Mouse (Mus musculus) T-helper 2 cell (primary cell): ENCODE results near the gene Myef2.
"Not testable (repeated sequence)": the region's sequence is repeated elsewhere in the genome, so short reads cannot be mapped to it uniquely, and the experiment has no call there.

Experiments used
- in situ Hi-C: fragments of 300-600 bp; cut with MboI, MseI; formaldehyde crosslinking; loops from one replicate; pipeline ENCODE4 v1.15.1; 2025; ENCODE audit warnings: high pct_unique_total_duplicates

Myef2 gene

DNA sequence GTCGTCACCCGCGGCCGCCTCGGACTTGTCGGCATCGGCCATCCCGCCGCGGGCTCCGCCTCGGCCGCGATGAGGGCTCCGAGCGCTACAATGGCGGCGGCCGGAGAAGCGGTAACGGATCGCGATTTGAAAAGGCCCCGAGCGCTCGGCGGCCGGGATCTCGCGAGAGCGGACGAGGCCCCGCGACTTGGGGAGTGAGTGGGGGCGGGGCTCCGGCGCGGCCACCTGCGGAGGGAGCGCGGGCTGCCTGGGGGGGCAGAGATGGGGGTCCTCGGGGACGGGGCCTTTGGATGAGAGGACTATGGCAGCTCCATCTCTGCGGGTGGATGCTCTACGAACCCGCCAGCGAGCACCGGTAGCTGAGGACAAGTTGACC lies at the start of gene Myef2:
Gene Myef2, minus strand, starts transcription at position 185 of the 376 bp plus-strand sequence.
- in situ Hi-C loops, result no loop called here

GRCm38 (mm10) chr2:125162012-125162470 lies 38.6 kb upstream of the Myef2 start:
- in situ Hi-C loops, result no loop called here

DNA sequence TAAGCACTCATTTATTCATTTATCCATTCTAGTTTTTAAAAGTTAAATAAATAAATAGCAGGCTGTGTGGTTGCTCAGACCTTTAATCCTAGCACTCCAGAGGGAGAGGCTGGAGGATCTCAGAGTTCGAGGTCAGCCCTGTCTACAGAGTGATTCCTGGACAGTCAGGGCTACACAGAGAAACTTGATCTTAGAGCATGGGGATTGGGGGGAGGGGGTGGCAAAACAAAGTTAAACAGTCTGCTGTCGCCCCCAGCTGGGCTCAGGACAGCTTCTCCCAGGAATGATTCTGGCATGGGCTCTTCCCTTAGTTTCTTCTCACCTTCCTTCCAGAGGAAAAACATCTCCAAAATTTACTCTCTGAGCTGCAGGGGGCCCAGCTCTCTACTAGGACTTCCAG lies 32.0 kb upstream of the Myef2 start:
- in situ Hi-C loops, result no loop called here

- in situ Hi-C loops, result no loop called here
Measured at GRCm38 (mm10) chr2:125154294-125154693, 30.8 kb upstream of the Myef2 start.

DNA sequence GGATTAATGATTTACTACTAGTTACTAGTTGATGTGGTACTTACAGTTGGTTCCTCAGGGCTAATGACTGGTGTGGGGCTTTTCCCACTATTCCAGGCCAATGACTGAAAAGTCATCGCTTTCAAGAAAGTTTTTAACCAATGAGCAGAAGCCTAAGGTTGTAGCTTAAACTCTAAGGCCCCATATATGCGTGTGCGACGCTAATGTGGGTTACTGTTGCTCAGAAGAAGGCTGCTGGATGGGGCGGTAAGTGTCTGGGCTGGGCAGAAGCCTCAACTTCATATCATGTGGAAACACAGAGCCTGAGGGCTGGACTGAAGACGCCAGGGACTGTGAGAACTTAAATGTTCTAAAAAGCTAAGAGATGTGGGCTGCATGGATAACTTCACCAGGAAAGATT lies 28.9 kb upstream of the Myef2 start, which contains the start of gene Slc12a1:
Gene Slc12a1, plus strand, starts transcription at position 118 of the 400 bp plus-strand sequence.
- in situ Hi-C loops, result no loop called here

GRCm38 (mm10) chr2:125142336-125142735 lies 18.9 kb upstream of the Myef2 start:
- in situ Hi-C loops, result no loop called here

GRCm38 (mm10) chr2:125136846-125137245 lies 13.4 kb upstream of the Myef2 start:
- in situ Hi-C loops, result no loop called here

- in situ Hi-C loops, result no loop called here
Measured at GRCm38 (mm10) chr2:125135903-125136811, 12.7 kb upstream of the Myef2 start, which contains the start of gene Ctxn2. Gene Ctxn2, plus strand, starts transcription at chr2:125136692.

DNA sequence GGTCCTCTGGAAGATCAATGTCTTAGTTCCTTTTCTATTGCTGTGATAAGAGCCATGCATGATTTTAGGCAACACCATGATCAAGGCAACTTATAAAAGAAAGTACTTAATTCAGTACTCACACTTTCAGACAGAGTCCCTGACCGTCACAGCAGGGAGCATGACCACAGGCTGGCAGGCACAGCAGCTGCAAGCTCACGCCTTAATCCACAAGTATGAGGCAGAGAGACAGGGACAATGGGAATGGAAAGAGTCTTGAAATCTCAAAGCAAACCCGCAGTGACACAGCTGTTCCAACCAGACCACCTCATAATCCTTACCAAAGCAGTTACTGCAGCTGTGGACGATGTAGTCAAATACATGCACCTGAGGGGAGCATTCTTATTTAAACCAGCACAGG lies 10.7 kb upstream of the Myef2 start:
- in situ Hi-C loops, result no loop called here

- in situ Hi-C loops, result no loop called here
Measured at GRCm38 (mm10) chr2:125126792-125127191, 3.3 kb upstream of the Myef2 start.

- in situ Hi-C loops, result no loop called here
Measured at GRCm38 (mm10) chr2:125125824-125126223, 2.4 kb upstream of the Myef2 start.

DNA sequence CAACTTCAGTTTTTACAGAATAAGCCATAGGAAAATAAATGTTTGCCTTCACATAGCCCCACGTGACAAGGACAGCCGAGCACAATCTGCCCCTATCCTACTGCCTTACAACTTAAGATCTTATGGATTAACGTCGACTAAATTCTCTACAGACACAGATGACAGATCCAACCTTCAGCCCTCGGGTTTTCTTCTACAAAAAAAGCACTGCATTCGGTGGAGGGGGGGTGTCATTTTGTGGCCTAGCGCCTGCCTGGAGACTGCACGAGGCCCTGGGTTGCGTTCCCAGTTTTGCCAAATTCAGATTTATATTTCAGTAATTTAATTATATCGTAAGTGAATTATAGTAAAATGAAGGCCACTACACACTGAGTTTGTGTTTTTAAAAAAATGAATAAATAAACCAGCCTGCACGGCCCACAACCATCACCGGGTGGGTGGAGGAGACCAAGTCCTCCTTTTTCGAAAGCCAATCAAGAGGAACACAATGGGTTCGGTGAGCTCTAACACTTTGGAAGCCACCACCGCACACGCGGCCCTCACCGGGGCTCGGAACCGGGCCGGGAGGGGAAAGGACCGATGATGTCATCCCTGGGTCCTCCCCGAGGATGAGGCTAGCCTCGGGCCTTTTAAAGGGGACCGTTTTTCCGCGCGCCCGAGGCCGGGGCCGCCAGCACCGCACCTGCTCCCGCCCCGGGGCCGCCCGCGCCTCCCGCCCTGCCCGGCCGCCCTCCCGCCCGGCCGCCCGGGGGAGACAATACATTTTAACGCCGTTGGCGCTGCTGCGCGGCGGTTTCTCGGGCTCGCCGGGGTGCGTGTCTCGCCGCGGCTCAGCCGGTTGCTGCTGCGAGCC lies 611 bp downstream of the Myef2 start:
- in situ Hi-C loops, result no loop called here

GRCm38 (mm10) chr2:125122288-125122623 lies 1.2 kb downstream of the Myef2 start:
- in situ Hi-C loops, result no loop called here

DNA sequence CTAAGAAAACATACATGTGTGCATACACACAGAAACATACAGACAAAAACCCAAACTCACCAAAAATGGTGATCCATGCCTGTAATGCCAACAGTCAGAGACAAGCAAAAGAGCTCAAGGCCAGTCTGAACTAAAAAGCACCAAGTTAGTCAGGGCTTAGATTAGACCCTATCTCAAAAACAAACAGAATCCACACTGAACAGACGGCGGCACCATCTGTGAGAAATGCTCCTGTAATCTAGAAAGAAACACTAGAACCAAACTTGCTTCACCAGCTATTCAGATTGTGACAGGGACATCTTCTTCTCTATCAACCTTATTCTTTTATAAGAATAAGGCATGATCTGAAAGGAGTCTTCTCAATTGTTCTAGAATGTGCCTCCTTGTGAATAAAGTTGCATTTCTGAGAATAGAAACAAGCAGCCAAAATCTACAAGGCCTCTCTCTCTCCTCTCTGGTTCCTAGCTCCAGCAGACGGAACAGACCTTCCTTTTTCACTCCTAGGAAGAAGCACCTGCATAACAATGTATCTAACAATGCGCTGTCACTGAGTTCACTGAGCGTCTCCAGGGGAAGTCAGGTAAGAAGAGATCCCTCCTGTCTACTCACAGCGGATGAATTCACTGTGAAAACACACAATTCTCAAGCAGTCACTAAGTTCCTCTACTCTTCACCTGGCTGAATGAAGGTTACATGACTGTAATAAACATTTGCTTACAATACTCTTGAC lies 3.9 kb downstream of the Myef2 start:
- in situ Hi-C loops, result no loop called here

- in situ Hi-C loops, result not testable (repeated sequence)
Measured at GRCm38 (mm10) chr2:125106536-125106935, 16.9 kb downstream of the Myef2 start.

- in situ Hi-C loops, result not testable (repeated sequence)
Measured at GRCm38 (mm10) chr2:125104491-125104890, 19.0 kb downstream of the Myef2 start.

DNA sequence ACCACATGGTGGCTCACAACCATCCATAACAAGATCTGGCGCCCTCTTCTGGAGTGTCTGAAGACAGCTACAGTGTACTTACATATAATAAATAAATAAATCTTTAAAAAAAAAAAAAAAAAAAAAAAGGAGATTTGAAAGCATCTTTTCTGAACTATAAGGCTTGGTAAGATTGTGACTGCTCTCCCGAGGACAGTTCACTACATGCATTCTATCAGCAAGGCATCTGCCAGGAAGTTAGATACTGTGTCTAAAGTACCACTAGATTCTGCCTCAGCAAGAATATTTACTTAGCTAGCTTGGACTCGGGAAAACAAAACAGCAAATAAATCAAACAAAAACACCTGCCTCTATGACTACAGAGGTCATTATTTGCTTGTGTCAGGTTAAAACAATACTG lies 31.3 kb downstream of the Myef2 start:
- in situ Hi-C loops, result not testable (repeated sequence)

GRCm38 (mm10) chr2:125088757-125089156 lies 34.7 kb downstream of the Myef2 start:
- in situ Hi-C loops, result no loop called here

DNA sequence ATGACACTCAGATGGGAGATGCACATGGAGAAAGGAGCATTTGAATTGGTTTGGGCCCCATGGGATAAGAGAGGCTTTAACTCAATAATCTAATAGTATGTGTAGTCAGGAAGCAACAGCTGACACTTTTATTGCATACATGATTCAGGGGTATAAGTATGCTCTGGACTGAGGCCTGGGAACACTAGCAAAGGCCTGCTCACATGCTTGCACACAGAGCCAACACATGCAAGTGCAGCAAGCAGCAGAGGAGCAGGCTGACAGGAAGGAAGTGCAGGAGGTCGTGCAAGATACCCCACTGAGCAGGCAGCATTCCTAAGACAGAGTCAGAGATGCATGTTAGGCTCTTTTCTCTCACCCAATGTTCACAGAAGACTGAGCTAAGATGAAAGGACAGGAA lies 39.6 kb downstream of the Myef2 start:
- in situ Hi-C loops, result no loop called here

DNA sequence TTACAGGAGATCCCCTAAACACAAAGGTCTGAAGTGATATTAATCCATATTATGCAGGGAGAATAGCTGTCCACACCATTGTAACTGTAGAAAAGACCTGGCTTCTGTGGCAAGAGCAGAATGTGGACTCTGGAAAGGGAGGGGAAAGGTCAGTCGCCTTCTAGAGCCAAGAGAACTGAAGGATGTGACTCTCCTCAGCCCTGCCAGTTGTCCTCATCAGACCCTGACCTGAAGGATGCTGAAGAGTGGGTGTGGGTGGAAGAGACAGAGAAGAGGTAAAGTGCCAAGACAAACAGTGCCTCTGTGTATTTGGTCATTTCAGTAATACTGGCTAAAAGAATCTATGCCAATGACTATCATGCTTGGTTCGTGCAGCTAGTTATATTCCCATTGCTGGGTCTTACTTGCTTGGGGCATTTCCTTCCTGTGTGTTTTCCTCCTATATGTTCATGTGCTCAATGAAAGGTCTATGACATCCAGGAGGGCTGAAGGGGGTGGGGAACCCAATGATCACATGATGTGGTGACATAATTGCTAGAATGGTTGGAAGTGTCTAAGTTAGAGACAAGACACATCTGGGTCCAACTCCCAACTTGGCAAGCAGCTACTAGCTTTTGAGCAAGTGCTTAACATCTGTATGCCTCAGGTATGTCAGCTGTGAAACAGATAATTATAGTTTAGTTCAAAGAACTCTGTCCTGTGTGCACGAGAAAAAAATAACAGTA lies 50.2 kb downstream of the Myef2 start:
- in situ Hi-C loops, result no loop called here

DNA sequence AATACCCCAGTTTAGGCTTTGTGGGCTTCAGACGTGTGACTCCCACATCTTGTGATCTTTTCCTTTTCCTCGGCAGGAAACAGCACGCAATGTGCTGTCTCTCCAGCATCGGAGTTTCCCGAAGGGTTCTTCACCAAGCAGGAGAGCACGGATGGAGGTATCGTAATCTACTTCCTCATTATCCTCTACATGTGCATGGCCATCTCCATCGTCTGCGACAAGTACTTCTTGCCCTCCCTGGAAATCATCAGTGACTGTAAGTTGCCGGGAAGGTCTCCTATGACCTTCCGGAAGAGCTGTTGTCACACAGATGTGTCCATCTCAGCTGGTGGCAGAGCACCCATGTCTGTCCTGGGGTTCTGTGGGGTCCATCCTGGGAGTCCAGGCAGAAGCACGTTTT lies 54.8 kb downstream of the Myef2 start:
- in situ Hi-C loops, result loop anchor here (5.0 kb wide), 1 partner anchor 124 kb away; no protein-coding TSS in a partner anchor
